Comparison of ENCODE assay signal across 28 mouse cellular contexts in genomic region chr13:49393579-49393978, GRCm38 (mm10). TPM values are rescaled to one million over a fixed set of nuclear protein-coding genes. Genes with fewer than 3 reads are reported as not detected.
A peak's percentile ranks its signal among the peaks of the same experiment; 100 is the strongest.
DNase-seq lines count a peak whose midpoint lies in the region; ATAC-seq and TF ChIP-seq lines count a peak whose summit lies in the region.
"Had no signal": no experiment of that assay in that cellular context is flagged by ENCODE, and none has a peak within 500 bp of the region (broad histone marks: within the 10 kb centered on the region; RNA-seq: fewer than 3 reads in every experiment).

No protein-coding gene starts in this region.

- no peak overlapping the region for H3K9ac ChIP-seq in lung, postnatal 0 days (replicated peaks; ENCODE audit: low read depth)
- no peak overlapping the region for H3K9ac ChIP-seq in intestine, embryonic 15.5 days
- H3K9ac ChIP-seq in stomach, postnatal 0 days (ENCODE audit: low read length), result no peak overlapping the region
- H3K9ac ChIP-seq: embryonic facial prominence, embryonic 15.5 days; heart, embryonic 13.5 days; hindbrain, embryonic 12.5 days; limb, embryonic 13.5 days; midbrain, embryonic 12.5 days; neural tube, embryonic 15.5 days had no signal

- ATAC-seq in lung, postnatal 0 days, result no peak; the same call in 1 of the 2 replicates
- ATAC-seq in intestine, embryonic 15.5 days, result peak; percentile 70
- ATAC-seq in megakaryocyte progenitor cell, adult 5-6 weeks (replicated peaks; ENCODE audit: poor library complexity), result peak; percentile 71
- ATAC-seq in stomach, postnatal 0 days (ENCODE audit: low FRiP score, low TSS enrichment), result peak; percentile 36; the same call in 1 of the 2 replicates
- ATAC-seq: CD4-positive, CD25-positive, alpha-beta regulatory T cell, adult 4 months; forebrain, embryonic 16.5 days had no signal

- H3K36me3 ChIP-seq in lung, postnatal 0 days (ENCODE audit: insufficient read depth, low read length), result peaks cover 5% of the 10 kb centered on the region; the same call in 1 of the 2 replicates
- no peaks in the 10 kb centered on the region for H3K36me3 ChIP-seq in intestine, embryonic 15.5 days
- no peaks in the 10 kb centered on the region for H3K36me3 ChIP-seq in stomach, postnatal 0 days (ENCODE audit: control insufficient read depth, insufficient read depth, low read length)
- peaks cover 20% of the 10 kb centered on the region for H3K36me3 ChIP-seq in midbrain, embryonic 10.5 days

- H3K27ac ChIP-seq in lung, postnatal 0 days (ENCODE audit: low read length), result no peak overlapping the region
- H3K27ac ChIP-seq in intestine, embryonic 15.5 days, result no peak overlapping the region
- H3K27ac ChIP-seq in stomach, postnatal 0 days (replicated peaks), result 0 out of 2 replicates have a peak overlapping the region, but pooled peaks have one; percentile 49
- H3K27ac ChIP-seq in midbrain, embryonic 10.5 days (replicated peaks), result no peak overlapping the region
- H3K27ac ChIP-seq: embryonic facial prominence, embryonic 15.5 days; heart, embryonic 13.5 days; hindbrain, embryonic 12.5 days; limb, embryonic 13.5 days; midbrain, embryonic 12.5 days; neural tube, embryonic 15.5 days had no signal

- no peak for TF ChIP-seq POLR2A in lung, adult 2 months (IDR thresholded peaks at IDR 0.05; ENCODE audit: borderline replicate concordance, extremely low read depth, low read depth, low read length)

- H3K27me3 ChIP-seq in lung, postnatal 0 days (replicated peaks; ENCODE audit: insufficient read depth, low read length), result no peaks in the 10 kb centered on the region
- no peaks in the 10 kb centered on the region for H3K27me3 ChIP-seq in intestine, embryonic 15.5 days (replicated peaks)
- H3K27me3 ChIP-seq in stomach, postnatal 0 days (ENCODE audit: control insufficient read depth, insufficient read depth, low read length), result no peaks in the 10 kb centered on the region
- H3K27me3 ChIP-seq in midbrain, embryonic 10.5 days (ENCODE audit: low read depth, poor library complexity, severe bottlenecking), result no peaks in the 10 kb centered on the region
- H3K27me3 ChIP-seq: embryonic facial prominence, embryonic 15.5 days; heart, embryonic 13.5 days; hindbrain, embryonic 12.5 days; limb, embryonic 13.5 days; midbrain, embryonic 12.5 days; neural tube, embryonic 15.5 days had no signal

- H3K9me3 ChIP-seq in lung, postnatal 0 days (ENCODE audit: low read length), result no peaks in the 10 kb centered on the region; the same call in 1 of the 2 replicates
- no peaks in the 10 kb centered on the region for H3K9me3 ChIP-seq in intestine, embryonic 15.5 days
- no peaks in the 10 kb centered on the region for H3K9me3 ChIP-seq in stomach, postnatal 0 days (ENCODE audit: control insufficient read depth, low read length)
- H3K9me3 ChIP-seq in midbrain, embryonic 10.5 days (replicated peaks), result 0 out of 2 replicates have a peak, but pooled peaks cover 2% of the 10 kb centered on the region
- H3K9me3 ChIP-seq: embryonic facial prominence, embryonic 15.5 days; heart, embryonic 13.5 days; hindbrain, embryonic 12.5 days; limb, embryonic 13.5 days; midbrain, embryonic 12.5 days; neural tube, embryonic 15.5 days had no signal

- H3K4me1 ChIP-seq in lung, postnatal 0 days (ENCODE audit: insufficient read depth, low read depth, low read length), result no peaks in the 10 kb centered on the region; the same call in 1 of the 2 replicates
- no peaks in the 10 kb centered on the region; the same call in 1 of the 2 replicates for H3K4me1 ChIP-seq in lung, adult 2 months (ENCODE audit: control insufficient read depth, insufficient read depth, low read length)
- 0 out of 2 replicates have a peak, but pooled peaks cover 2% of the 10 kb centered on the region for H3K4me1 ChIP-seq in intestine, embryonic 15.5 days (replicated peaks)
- no peaks in the 10 kb centered on the region for H3K4me1 ChIP-seq in stomach, postnatal 0 days (replicated peaks; ENCODE audit: control insufficient read depth, insufficient read depth)
- H3K4me1 ChIP-seq in midbrain, embryonic 10.5 days, result no peaks in the 10 kb centered on the region
- H3K4me1 ChIP-seq: embryonic facial prominence, embryonic 15.5 days; hindbrain, embryonic 12.5 days; limb, embryonic 13.5 days; midbrain, embryonic 12.5 days; neural tube, embryonic 15.5 days had no signal

- H3K4me2 ChIP-seq in lung, postnatal 0 days (replicated peaks; ENCODE audit: low read depth, low read length), result no peak overlapping the region
- H3K4me2 ChIP-seq in intestine, embryonic 15.5 days (replicated peaks), result no peak overlapping the region
- no peak overlapping the region for H3K4me2 ChIP-seq in stomach, postnatal 0 days (replicated peaks; ENCODE audit: low read depth)
- H3K4me2 ChIP-seq: embryonic facial prominence, embryonic 15.5 days; heart, embryonic 13.5 days; hindbrain, embryonic 12.5 days; limb, embryonic 13.5 days; midbrain, embryonic 12.5 days; neural tube, embryonic 15.5 days had no signal

- TF ChIP-seq CTCF in lung, postnatal 0 days (IDR thresholded peaks at IDR 0.05), result no peak
- TF ChIP-seq CTCF in lung, adult 2 months (IDR thresholded peaks at IDR 0.05; ENCODE audit: insufficient read depth, low read length), result no peak
- TF ChIP-seq CTCF in stomach, postnatal 0 days (IDR thresholded peaks at IDR 0.05; ENCODE audit: low read depth), result no peak

- 41% methylated on average over 1 of the region's 1 CpGs for WGBS in lung, postnatal 0 days
- 60% methylated on average over 1 of the region's 1 CpGs for WGBS in lung, adult 2 months
- 79% methylated on average over 1 of the region's 1 CpGs for WGBS in intestine, embryonic 15.5 days
- 45% methylated on average over 1 of the region's 1 CpGs for WGBS in stomach, postnatal 0 days
- 86% methylated on average over 1 of the region's 1 CpGs for WGBS in midbrain, embryonic 10.5 days

- H3K4me3 ChIP-seq in lung, postnatal 0 days (ENCODE audit: low read depth, low read length), result no peak overlapping the region
- H3K4me3 ChIP-seq in lung, adult 2 months (replicated peaks; ENCODE audit: extremely low read depth, low read depth, low read length), result no peak overlapping the region
- H3K4me3 ChIP-seq in intestine, embryonic 15.5 days (replicated peaks), result no peak overlapping the region
- H3K4me3 ChIP-seq in stomach, postnatal 0 days (ENCODE audit: low read depth, low read length), result no peak overlapping the region
- no peak overlapping the region for H3K4me3 ChIP-seq in midbrain, embryonic 10.5 days
- H3K4me3 ChIP-seq: embryonic facial prominence, embryonic 15.5 days; heart, embryonic 13.5 days; hindbrain, embryonic 12.5 days; limb, embryonic 13.5 days; midbrain, embryonic 12.5 days; neural tube, embryonic 15.5 days had no signal

- TF ChIP-seq EP300 in lung, postnatal 0 days (IDR thresholded peaks at IDR 0.05), result peak; percentile 41; the same call in 1 of the 2 replicates
- TF ChIP-seq EP300 in stomach, postnatal 0 days (optimal IDR thresholded peaks at IDR 0.05), result no peak

- no peak for DNase-seq in lung, postnatal 0 days (ENCODE audit: low spot score)
- DNase-seq in lung, adult 2 months, result no peak
- DNase-seq in stomach, postnatal 0 days (ENCODE audit: low spot score), result no peak
- no peak for DNase-seq in midbrain, embryonic 10.5 days (ENCODE audit: low spot score)
- no peak for DNase-seq in testis, postnatal 14 days (ENCODE audit: low spot score)
- no peak for DNase-seq in layer of hippocampus, postnatal 14 days (ENCODE audit: low spot score in 2 of 2)
- DNase-seq: adrenal gland, adult 8-10 months; cerebellum, adult 2 months; cerebellum, postnatal 25 days; embryo, embryonic 11 days; gastrocnemius, postnatal 25 days; heart, adult 18-20 months; heart, postnatal 14 days; kidney, postnatal 36 days; lung, postnatal 36 days; right cerebral cortex, adult 18-20 months; right cerebral cortex, postnatal 4 days; thymus, postnatal 25 days had no signal

RNA-seq across cellular contexts. Expression of gene Ippk, which starts 27.5 kb away (rescaled TPM):
- 12.0 and 12.6 TPM in 2 replicates for polyA plus RNA-seq in lung, postnatal 0 days (2015; fragmentation: Nextera tagmentation; extraction: Ambion mirVana)
- polyA plus RNA-seq in lung, adult 2 months (2012; rRNA removed), result 4.9 and 7.3 TPM in 2 replicates
- polyA plus RNA-seq in intestine, embryonic 15.5 days (2015; fragmentation: Nextera tagmentation; extraction: Ambion mirVana), result 19.1 and 19.7 TPM in 2 replicates
- total RNA-seq in megakaryocyte progenitor cell, adult 5-6 weeks (2015), result 4.6 and 5.1 TPM in 2 replicates
- 12.1 and 15.3 TPM in 2 replicates for total RNA-seq in megakaryocyte progenitor cell, adult 5-6 weeks (2017)
- polyA plus RNA-seq in stomach, postnatal 0 days (2015; fragmentation: Nextera tagmentation; extraction: Ambion mirVana), result 22.1 and 23.4 TPM in 2 replicates
- 18.5 and 20.3 TPM in 2 replicates for polyA plus RNA-seq in midbrain, embryonic 10.5 days (2016; fragmentation: Nextera tagmentation; extraction: Ambion mirVana)
- total RNA-seq in layer of hippocampus, postnatal 14 days (2021), result 10 to 100 TPM; 21.7 to 22.1 TPM

RNA-seq across cellular contexts. Expression of gene Bicd2, which starts 52.2 kb away (rescaled TPM):
- 32.5 and 40.2 TPM in 2 replicates for polyA plus RNA-seq in lung, postnatal 0 days (2015; fragmentation: Nextera tagmentation; extraction: Ambion mirVana)
- 53.3 and 63.2 TPM in 2 replicates for polyA plus RNA-seq in lung, adult 2 months (2012; rRNA removed)
- polyA plus RNA-seq in intestine, embryonic 15.5 days (2015; fragmentation: Nextera tagmentation; extraction: Ambion mirVana), result 19.1 and 19.5 TPM in 2 replicates
- total RNA-seq in megakaryocyte progenitor cell, adult 5-6 weeks (2015), result 9.7 and 10.9 TPM in 2 replicates
- total RNA-seq in megakaryocyte progenitor cell, adult 5-6 weeks (2017), result 17.1 and 21.5 TPM in 2 replicates
- 19.6 TPM in 2 replicates for polyA plus RNA-seq in stomach, postnatal 0 days (2015; fragmentation: Nextera tagmentation; extraction: Ambion mirVana)
- 29.7 and 33.9 TPM in 2 replicates for polyA plus RNA-seq in midbrain, embryonic 10.5 days (2016; fragmentation: Nextera tagmentation; extraction: Ambion mirVana)
- total RNA-seq in layer of hippocampus, postnatal 14 days (2021), result 10 to 100 TPM; 47.9 to 48.6 TPM
